Mouse (Mus musculus) heart, embryonic 11.5 days (tissue): ENCODE results near the gene Ifitm5. TPM values are rescaled to one million over a fixed set of nuclear protein-coding genes. Genes with fewer than 3 reads are reported as not detected.

Experiments used
- ATAC-seq: fragments of 200-750 bp; cut with Nextera tagmentation; replicated peaks from 2 replicates; pipeline ENCODE4 v1.8.0; 2017; ENCODE audit warnings: moderate library complexity; ENCODE audit not compliant: insufficient number of reproducible peaks, low FRiP score, low TSS enrichment
- H3K27ac ChIP-seq: fragments of 300-500 bp; sonication (generic); 2 replicates; pipeline ENCODE4 v1.5.1; 2014; ENCODE audit warnings: mild to moderate bottlenecking, low read depth, low read length
- H3K27me3 ChIP-seq: fragments of 300-500 bp; sonication (generic); 2 replicates; pipeline ENCODE4 v1.6.1; 2014; ENCODE audit warnings: mild to moderate bottlenecking, low read length, mixed read lengths; ENCODE audit not compliant: control insufficient read depth, insufficient read depth
- H3K36me3 ChIP-seq: fragments of 300-500 bp; sonication (generic); 2 replicates; pipeline ENCODE4 v1.6.1; 2014; ENCODE audit warnings: mild to moderate bottlenecking, low read length, moderate library complexity, mixed read lengths; ENCODE audit not compliant: control insufficient read depth, insufficient read depth
- H3K4me1 ChIP-seq: fragments of 300-500 bp; sonication (generic); 2 replicates; pipeline ENCODE4 v1.6.1; 2014; ENCODE audit warnings: low read length; ENCODE audit not compliant: control insufficient read depth, insufficient read depth
- H3K4me2 ChIP-seq: fragments of 300-500 bp; sonication (generic); 2 replicates; pipeline ENCODE4 v1.6.1; 2014; ENCODE audit warnings: mild to moderate bottlenecking, moderate library complexity
- H3K4me3 ChIP-seq: fragments of 300-500 bp; sonication (generic); 2 replicates; pipeline ENCODE4 v1.5.1; 2014; ENCODE audit warnings: low read depth, low read length
- H3K9ac ChIP-seq: fragments of 300-500 bp; sonication (generic); 2 replicates; pipeline ENCODE4 v1.6.1; 2014; ENCODE audit warnings: mild to moderate bottlenecking, low read depth, low read length, moderate library complexity
- H3K9me3 ChIP-seq: fragments of 300-500 bp; sonication (generic); replicated peaks from 2 replicates; pipeline ENCODE4 v1.6.1; 2016; ENCODE audit warnings: low read length; ENCODE audit not compliant: control insufficient read depth
- WGBS: fragments of 180-500 bp; shearing (Covaris S2); extraction: QIAGEN DNeasy Blood & Tissue Kit; methylation state at CpG from one replicate; pipeline ENCODE4 v1.1.7; 2014; ENCODE audit not compliant: insufficient replicate concordance; 5-methylcytosine and 5-hydroxymethylcytosine counted together
- polyA plus RNA-seq: library from polyadenylated mRNA; unstranded; fragments of >200 nt; fragmentation: Nextera tagmentation; extraction: Ambion mirVana; gene quantifications from 2 replicates; pipeline ENCODE4 v1.2.1, GENCODE M21; 2014

Ifitm5 gene
- polyA plus RNA-seq, result 0.34 TPM in 1 of 2 replicates, not detected in the other

DNA sequence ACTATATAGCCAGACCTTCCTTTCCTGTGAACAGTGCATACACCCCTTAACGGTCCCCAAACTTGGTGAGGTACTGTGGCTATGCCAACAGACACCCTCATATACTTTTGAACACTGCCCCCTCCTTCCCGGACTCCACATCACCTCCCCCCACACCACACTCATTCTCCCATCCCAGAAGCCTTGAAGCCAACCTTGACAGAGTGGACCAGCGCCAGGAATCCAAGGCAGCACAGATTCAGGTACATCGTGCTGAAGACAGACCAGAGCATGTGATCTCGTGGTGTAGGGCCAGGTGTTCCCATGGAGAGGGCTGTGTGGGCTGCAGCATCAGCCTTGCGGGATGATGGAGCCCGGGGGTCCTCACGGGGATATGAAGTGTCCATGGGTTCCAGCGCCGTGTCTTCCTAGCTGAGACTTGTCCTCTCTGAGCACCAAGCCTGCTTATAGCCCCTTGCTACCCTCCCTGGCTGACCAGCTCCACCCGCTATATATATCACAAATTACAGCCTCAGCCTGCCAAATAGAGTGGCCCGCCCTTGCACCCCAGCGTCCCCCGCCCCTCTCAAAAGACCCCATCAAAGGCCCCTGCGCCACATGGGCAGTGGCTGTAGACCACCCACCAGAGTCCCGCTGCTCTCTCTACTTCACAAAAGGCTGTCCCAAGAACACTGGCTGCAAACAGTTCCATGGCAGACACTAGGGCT is at the start of gene Ifitm5:
TSS of gene Ifitm5 (minus strand) at position 468 of the 707 bp plus-strand sequence.
- Histone ChIP-seq H3K4me2 (no peak within 1 kb of the TSS), H3K4me1 (peaks cover 10% of the 10 kb centered on the region), H3K27me3 (no peaks in the 10 kb centered on the region), H3K9me3 (no peaks in the 10 kb centered on the region), H3K4me3 (no peak within 1 kb of the TSS), H3K36me3 (no peaks in the 10 kb centered on the region), H3K9ac (no peak within 1 kb of the TSS), H3K27ac (no peak within 1 kb of the TSS)
- no peak for ATAC-seq
- WGBS, result 87% methylated on average over 16 of the region's 16 CpGs

DNA sequence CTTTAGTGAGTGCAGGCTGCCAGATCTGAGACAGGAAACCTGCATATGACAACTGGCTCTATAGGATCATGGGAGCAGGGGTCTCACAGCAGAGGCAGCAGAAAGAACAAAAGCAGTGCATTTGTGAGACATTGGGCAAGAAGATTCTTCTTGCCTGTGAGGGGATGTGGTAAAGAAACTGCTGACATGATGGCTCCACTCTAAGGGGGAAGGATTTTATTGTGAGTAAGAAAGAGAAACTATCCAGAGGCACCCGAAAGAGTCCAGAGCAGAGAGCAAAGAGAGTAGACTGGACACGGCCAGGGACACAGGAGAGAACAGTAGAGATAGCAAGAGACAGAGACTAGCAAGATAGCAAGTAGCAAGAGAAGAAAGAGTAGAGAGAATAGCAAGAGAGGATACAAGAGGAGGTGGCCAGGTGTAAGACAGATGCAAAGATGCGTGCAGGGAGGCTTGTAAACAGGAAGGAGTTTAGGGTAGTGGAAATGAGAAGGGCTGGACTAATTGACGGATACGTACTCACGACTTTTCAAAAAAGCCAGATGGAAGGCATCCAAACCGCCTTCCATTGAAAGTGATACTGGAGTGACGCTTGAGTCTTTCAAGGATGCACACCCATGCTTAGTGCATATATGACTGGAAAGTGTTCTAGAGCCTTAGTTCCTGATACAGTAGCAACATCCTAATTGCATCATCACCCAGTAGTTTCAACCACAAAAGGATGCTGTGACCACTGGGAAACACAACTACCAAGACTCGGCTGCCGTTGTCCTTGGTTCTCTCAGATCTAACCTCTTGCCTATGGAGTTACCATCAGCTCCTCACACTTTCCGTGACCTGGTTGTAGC is 49.0 kb upstream of the Ifitm5 start:
- H3K4me2 ChIP-seq, result no peak overlapping the region
- H3K4me3 ChIP-seq, result no peak overlapping the region
- no peaks in the 10 kb centered on the region for H3K4me1 ChIP-seq
- no peak overlapping the region for H3K27ac ChIP-seq
- 84% methylated on average over 11 of the region's 11 CpGs for WGBS
- no peaks in the 10 kb centered on the region for H3K36me3 ChIP-seq
- ATAC-seq, result no peak
- no peaks in the 10 kb centered on the region for H3K27me3 ChIP-seq
- no peak overlapping the region for H3K9ac ChIP-seq
- H3K9me3 ChIP-seq, result no peaks in the 10 kb centered on the region

DNA sequence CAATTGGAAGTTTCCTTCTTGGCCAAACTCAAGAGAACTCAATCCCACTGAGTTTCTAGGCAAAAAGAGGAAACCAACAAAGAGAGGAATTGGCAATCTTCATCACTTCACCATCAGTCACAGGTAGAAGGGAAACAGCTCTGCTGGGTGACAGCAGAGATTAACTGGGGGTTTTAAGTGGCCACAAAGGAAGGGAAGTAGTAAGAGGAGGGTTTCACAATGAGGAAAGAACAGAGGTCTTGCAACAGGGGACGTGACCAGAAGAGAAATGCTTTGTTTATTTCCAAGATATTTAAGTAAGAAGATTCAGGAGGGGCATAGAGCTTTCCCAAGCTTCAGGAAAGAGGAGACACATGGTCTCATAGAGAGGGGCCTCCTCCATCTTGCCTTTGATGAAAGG is 47.7 kb upstream of the Ifitm5 start:
- H3K27ac ChIP-seq, result no peak overlapping the region
- no peak for ATAC-seq
- no peaks in the 10 kb centered on the region for H3K4me1 ChIP-seq
- H3K27me3 ChIP-seq, result no peaks in the 10 kb centered on the region
- no peaks in the 10 kb centered on the region for H3K36me3 ChIP-seq
- H3K4me3 ChIP-seq, result no peak overlapping the region
- H3K4me2 ChIP-seq, result no peak overlapping the region
- 61% methylated on average over 1 of the region's 1 CpGs for WGBS
- H3K9ac ChIP-seq, result no peak overlapping the region
- no peaks in the 10 kb centered on the region for H3K9me3 ChIP-seq

DNA sequence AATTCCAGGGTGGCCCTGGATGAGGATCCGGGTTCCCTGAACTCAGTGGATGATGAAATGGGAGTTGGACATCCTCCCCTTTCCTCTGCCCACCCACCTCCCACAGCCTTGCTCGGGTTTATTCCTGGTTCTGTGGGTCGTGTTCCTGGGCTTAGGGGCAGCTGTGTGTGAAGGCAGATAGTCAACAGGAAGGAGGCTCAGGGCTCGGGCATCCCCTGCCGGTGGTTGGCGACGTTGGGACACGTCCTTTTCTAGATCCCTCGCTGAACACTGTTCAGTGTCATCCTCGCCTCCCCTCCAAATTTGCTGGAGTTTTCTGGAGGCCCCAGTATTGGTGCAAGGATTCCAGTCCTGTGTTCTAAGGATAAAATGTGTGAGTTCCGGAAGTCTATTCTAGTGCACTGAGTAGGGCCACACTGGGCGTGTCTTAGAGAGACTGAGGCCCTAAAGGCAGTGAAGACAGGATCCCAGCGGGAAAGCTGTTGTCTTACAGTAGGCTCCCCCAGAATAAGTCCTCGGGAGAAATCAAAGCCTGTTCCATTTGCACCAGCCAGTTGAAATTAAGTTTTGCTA is 41.1 kb upstream of the Ifitm5 start:
- Histone ChIP-seq H3K27me3 (0 out of 2 replicates have a peak, but pooled peaks cover 6% of the 10 kb centered on the region), H3K9me3 (no peaks in the 10 kb centered on the region), H3K36me3 (no peaks in the 10 kb centered on the region), H3K4me1 (no peaks in the 10 kb centered on the region), H3K4me3 (no peak overlapping the region), H3K27ac (no peak overlapping the region), H3K9ac (no peak overlapping the region), H3K4me2 (no peak overlapping the region)
- ATAC-seq, result no peak
- 72% methylated on average over 14 of the region's 14 CpGs for WGBS

DNA sequence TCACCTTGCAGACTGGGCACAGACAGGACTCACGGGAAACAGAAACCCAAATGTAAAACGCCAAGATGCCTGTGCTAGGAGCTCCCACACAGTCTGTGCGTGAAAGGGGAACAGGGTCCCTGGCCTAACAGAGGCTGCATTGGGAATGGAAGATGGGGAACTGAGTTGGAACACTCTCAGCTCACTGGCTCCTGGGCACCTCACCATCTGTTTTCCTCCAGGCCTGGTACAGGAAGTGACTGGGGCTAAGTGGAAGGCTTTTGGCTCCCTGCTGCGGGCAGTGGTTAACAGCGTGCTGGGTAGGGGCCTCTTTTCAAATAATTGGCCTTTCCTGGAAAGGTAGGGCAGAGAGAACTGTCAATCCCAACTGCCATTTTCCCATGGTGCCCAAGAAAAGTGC is 40.5 kb upstream of the Ifitm5 start:
- WGBS, result 49% methylated on average over 5 of the region's 5 CpGs
- H3K27ac ChIP-seq, result no peak overlapping the region
- no peaks in the 10 kb centered on the region for H3K4me1 ChIP-seq
- no peaks in the 10 kb centered on the region for H3K9me3 ChIP-seq
- H3K4me3 ChIP-seq, result no peak overlapping the region
- no peak overlapping the region for H3K9ac ChIP-seq
- 0 out of 2 replicates have a peak, but pooled peaks cover 6% of the 10 kb centered on the region for H3K27me3 ChIP-seq
- H3K4me2 ChIP-seq, result no peak overlapping the region
- ATAC-seq, result no peak
- H3K36me3 ChIP-seq, result no peaks in the 10 kb centered on the region

DNA sequence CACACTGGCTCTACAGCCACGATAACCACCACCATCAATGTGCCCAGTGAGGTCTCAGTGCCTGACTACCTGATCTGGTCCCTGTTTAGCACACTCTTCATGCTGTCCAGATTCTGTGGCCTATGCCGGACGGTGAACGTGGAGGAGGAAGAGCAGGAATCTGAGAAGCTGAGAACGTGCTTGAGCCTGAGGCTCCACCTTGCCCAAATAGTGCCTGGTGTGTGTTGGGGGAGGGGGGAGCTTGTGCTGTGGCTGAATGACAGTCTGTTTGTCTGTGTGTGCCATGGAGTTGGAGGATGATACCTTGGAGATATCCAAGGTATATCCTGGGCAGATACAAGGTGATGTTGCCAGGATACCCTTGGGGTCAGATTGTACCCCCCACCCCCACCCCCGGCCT is 40.1 kb upstream of the Ifitm5 start:
- ATAC-seq, result no peak
- WGBS, result 63% methylated on average over 6 of the region's 6 CpGs
- H3K27ac ChIP-seq, result no peak overlapping the region

DNA sequence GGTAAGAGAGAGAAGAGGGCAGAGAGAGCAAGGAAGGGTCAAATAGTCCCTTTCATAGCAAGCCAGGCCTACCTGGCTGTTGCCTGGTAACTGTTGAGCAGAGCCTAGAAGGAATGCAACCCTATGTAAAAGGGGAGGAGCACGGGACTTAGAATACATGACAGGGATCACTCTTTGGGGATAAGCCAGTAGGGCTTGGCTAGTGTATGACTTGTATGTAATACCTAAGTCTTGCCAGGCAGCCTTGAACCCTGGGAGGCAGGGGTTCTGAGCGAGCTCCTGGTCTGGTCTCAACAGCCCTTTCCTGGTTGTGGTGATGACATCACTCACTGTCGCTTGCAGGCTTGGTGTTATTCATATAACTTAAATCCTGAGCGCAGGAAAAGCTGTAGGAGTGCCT is 38.9 kb upstream of the Ifitm5 start:
- Histone ChIP-seq H3K9ac (no peak overlapping the region), H3K4me2 (no peak overlapping the region), H3K9me3 (no peaks in the 10 kb centered on the region), H3K4me1 (no peaks in the 10 kb centered on the region), H3K27me3 (peaks cover 6% of the 10 kb centered on the region; the same call in 1 of the 2 replicates), H3K4me3 (no peak overlapping the region), H3K27ac (no peak overlapping the region), H3K36me3 (no peaks in the 10 kb centered on the region)
- ATAC-seq, result no peak
- WGBS, result 74% methylated on average over 4 of the region's 4 CpGs

More for the DNA sequence above, 40.1 kb upstream of the Ifitm5 start:
- Histone ChIP-seq H3K4me3 (no peak overlapping the region), H3K4me1 (no peaks in the 10 kb centered on the region), H3K4me2 (no peak overlapping the region), H3K27me3 (0 out of 2 replicates have a peak, but pooled peaks cover 6% of the 10 kb centered on the region), H3K9me3 (no peaks in the 10 kb centered on the region), H3K9ac (no peak overlapping the region), H3K36me3 (no peaks in the 10 kb centered on the region)

DNA sequence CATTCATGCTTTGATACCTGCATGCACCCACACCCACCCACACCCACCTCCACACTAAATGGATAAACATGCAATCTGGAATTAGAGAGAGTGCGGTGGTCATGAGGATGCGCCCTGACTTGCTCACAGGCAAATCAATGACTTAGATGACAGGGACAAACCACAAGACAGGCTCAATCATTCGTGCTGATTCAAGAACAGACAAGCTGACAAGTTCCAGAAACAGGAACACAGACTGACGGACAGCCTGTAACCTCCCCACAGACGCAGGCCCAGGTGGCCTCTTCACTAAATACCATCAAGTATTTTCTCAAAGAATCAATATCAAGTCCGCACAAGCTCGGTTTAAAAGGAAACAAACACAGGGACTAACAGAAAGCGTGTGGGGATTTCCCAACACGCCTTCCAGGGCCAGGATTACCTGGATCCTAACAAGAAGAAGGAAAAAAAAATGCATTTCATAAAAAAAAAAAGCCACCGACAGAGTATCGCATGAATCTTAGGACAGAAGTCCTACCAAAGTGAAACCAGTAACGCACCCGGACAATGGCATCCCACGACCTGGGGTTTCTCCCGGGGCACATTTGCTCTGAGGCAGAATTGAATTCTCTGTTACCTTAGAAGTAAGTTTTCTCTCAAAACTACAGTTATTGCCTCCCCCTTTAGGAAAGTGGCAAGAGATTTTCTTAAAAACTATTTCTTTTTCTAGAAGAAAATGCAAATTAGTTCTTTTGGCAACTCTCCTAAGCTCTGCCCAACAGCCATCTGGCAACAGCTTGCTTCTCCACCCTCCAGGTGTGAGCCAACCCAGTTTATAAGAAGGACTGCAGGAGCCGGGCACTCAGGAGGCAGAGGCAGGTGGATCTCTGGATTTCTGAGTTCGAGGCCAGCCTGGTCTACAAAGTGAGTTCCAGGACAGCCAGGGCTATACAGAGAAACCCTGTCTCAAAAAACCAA is 37.4 kb upstream of the Ifitm5 start:
- Histone ChIP-seq H3K27me3 (peaks cover 9% of the 10 kb centered on the region; the same call in 1 of the 2 replicates), H3K4me3 (no peak overlapping the region), H3K9ac (no peak overlapping the region), H3K4me1 (no peaks in the 10 kb centered on the region), H3K9me3 (no peaks in the 10 kb centered on the region), H3K36me3 (no peaks in the 10 kb centered on the region), H3K4me2 (no peak overlapping the region), H3K27ac (no peak overlapping the region)
- no peak for ATAC-seq
- 75% methylated on average over 17 of the region's 17 CpGs for WGBS
